Mouse (Mus musculus): ENCODE data around the gene 2200002J24Rik. TPM values are rescaled to one million over a fixed set of nuclear protein-coding genes. Genes with fewer than 3 reads are reported as not detected.
"Not testable (repeated sequence)": the region's sequence is repeated elsewhere in the genome, so short reads cannot be mapped to it uniquely, and the experiment has no call there.

The 2200002J24Rik gene
- total RNA-seq, 2 experiments from 2014 or later, result not detected

DNA sequence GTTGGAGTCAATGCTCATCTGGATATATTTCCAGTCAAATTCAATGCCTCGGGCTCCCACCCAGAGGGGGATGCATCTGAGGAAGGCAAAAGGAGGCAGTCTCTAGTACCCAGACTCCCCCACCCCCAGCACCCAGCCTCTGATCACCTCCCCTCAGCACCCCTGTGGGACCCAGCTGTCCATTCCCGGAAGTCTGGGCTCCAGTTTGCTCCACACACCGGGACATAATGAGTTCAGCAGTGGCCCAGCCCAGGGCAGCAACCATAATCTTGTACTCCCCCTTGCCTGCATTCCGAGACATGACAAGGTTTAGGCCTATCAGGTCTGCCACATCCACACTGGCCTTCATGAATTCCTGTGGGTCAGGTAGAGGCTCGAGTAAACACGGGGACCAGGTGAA, 29.5 kb downstream of the 2200002J24Rik start:
- no peak for ATAC-seq (replicated peaks; ENCODE audit: poor library complexity, severe bottlenecking)

GRCm38 (mm10) chr7:30728739-30729395, 30.1 kb downstream of the 2200002J24Rik start:
- no peak for ATAC-seq (replicated peaks; ENCODE audit: poor library complexity, severe bottlenecking)

- peak; percentile 91 for ATAC-seq (replicated peaks; ENCODE audit: poor library complexity, severe bottlenecking)
These were observed 30.8 kb downstream of the 2200002J24Rik start, which contains the start of gene Tmem147 for GRCm38 (mm10) chr7:30729396-30730063. TSS of gene Tmem147 (minus strand) at chr7:30729540.

DNA sequence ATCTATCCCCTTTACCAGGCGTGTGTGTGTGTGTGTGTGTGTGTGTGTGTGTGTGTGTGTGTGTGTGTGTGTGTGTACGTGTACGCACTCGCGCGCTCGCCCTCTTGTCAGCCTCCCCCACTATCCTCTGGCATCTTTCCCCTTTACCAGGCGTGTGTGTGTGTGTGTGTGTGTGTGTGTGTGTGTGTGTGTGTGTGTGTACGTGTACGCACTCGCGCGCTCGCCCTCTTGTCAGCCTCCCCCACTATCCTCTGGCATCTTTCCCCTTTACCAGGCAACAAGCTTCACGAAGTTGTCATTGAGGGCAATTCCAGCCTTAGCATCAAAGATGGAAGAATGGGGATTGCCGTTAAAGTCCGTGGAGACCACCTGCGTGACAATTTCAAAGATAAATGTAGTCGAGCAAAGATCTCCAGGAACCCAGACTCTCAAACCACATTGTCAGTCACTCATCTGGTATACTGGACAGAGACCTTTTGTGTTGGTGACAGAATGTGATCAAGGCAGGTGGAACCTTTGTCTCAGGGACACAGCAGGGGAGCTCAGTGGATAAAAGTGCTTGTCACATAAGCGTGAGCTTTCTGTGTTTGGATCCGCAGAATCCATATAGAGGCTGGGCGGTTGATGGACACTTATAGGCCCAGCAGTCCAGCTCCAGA, 31.5 kb downstream of the 2200002J24Rik start:
- not testable (repeated sequence) for ATAC-seq (replicated peaks; ENCODE audit: poor library complexity, severe bottlenecking)

GRCm38 (mm10) chr7:30736211-30736610, 37.5 kb downstream of the 2200002J24Rik start:
- no peak for ATAC-seq (replicated peaks; ENCODE audit: poor library complexity, severe bottlenecking)

DNA sequence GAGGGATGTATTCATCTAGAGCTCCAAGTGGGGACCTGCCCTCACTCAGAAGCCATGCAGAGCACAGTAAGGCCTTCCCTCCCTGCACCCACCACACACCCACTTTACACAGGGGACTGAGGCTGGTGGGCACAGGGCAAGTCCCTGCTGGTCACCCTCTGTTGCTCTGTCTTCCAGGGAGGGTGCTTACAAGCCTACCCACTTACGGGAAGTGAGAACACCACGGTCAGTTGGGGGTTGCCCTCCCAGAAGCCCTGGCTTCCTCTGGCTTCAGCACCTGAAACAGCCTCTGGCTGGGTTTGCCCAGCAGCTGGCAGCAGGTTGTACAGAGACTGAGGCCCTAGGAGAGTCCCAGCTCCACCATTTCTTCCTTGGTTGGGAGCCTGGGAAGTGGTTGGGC, 43.8 kb downstream of the 2200002J24Rik start:
- peak; percentile 77 for ATAC-seq (replicated peaks; ENCODE audit: poor library complexity, severe bottlenecking)

- peak; percentile 26 for ATAC-seq (replicated peaks; ENCODE audit: poor library complexity, severe bottlenecking)
These were observed 44.9 kb downstream of the 2200002J24Rik start, which contains the start of gene Gapdhs for GRCm38 (mm10) chr7:30743617-30744016. TSS of gene Gapdhs (minus strand) at chr7:30743681.

- ATAC-seq (replicated peaks; ENCODE audit: poor library complexity, severe bottlenecking), result peak; percentile 36; the same call in 1 of the 2 replicates
These were observed 45.4 kb downstream of the 2200002J24Rik start for GRCm38 (mm10) chr7:30744022-30744598.

DNA sequence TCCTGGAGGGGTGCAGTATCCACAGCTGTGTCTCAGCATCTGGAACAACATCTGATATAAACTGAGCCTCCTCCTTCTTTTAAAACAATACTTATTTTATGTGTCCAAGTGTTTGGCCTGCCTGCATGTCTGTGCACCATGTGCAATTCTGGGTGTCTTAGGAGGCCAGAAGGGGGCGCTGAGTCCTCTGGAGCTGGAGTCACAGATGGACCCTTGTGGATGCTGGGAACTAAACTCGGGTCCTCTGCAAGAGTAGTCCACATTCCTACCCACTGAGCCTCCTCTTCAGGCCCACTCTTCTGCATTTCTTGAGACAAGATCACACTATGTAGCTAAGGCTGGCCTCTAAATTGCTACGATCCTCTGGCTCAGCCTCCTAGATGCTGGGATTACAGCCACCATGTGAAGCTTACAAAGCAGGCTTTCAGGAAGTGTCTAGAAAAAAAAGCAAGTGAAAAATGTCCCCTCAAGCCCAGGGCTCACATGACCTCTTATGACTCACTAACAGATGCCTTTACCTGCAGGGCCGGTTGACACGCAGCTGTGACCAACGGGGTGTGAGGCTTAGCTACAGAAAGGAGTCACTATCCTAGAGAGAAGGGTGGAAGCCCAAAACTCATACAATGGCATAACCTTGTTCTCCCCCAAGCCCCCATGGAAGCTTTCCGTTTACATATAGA, 48.9 kb downstream of the 2200002J24Rik start:
- ATAC-seq (replicated peaks; ENCODE audit: poor library complexity, severe bottlenecking), result no peak

Other genes with a start within 250 kb of the 2200002J24Rik start
Only the 30 nearest of the 32 such genes appear.
- gene Nphs1, start 240.6 kb upstream of the 2200002J24Rik start, total RNA-seq (2014; fragmentation: Nextera tagmentation), result not detected in 2 replicates
- 0.56 and 0.57 TPM in 2 replicates for gene Nphs1, start 240.6 kb upstream of the 2200002J24Rik start, total RNA-seq (2017)
- 2.2 TPM in 1 of 2 replicates, not detected in the other for gene Prodh2, start 205.3 kb upstream of the 2200002J24Rik start, total RNA-seq (2014; fragmentation: Nextera tagmentation)
- gene Prodh2, start 205.3 kb upstream of the 2200002J24Rik start, total RNA-seq (2017), result not detected in 2 replicates
- 7.0 and 8.6 TPM in 2 replicates for gene Arhgap33, start 163.9 kb upstream of the 2200002J24Rik start, total RNA-seq (2014; fragmentation: Nextera tagmentation)
- 3.7 and 3.8 TPM in 2 replicates for gene Arhgap33, start 163.9 kb upstream of the 2200002J24Rik start, total RNA-seq (2017)
- gene Hspb6, start 146.7 kb upstream of the 2200002J24Rik start, total RNA-seq (2014; fragmentation: Nextera tagmentation), result 3.8 and 14.9 TPM in 2 replicates
- gene Hspb6, start 146.7 kb upstream of the 2200002J24Rik start, total RNA-seq (2017), result 3.6 and 3.9 TPM in 2 replicates
- 7.3 and 15.8 TPM in 2 replicates for gene Proser3, start 146.6 kb upstream of the 2200002J24Rik start, total RNA-seq (2014; fragmentation: Nextera tagmentation)
- 2.8 and 9.2 TPM in 2 replicates for gene Proser3, start 146.6 kb upstream of the 2200002J24Rik start, total RNA-seq (2017)
- gene Lin37, start 139.1 kb upstream of the 2200002J24Rik start, total RNA-seq (2014; fragmentation: Nextera tagmentation), result 45.4 and 96.9 TPM in 2 replicates
- 23.5 and 25.3 TPM in 2 replicates for gene Lin37, start 139.1 kb upstream of the 2200002J24Rik start, total RNA-seq (2017)
- gene U2af1l4, start 135.6 kb upstream of the 2200002J24Rik start, total RNA-seq (2014; fragmentation: Nextera tagmentation), result 26.3 and 38.5 TPM in 2 replicates
- 58.6 and 87.2 TPM in 2 replicates for gene U2af1l4, start 135.6 kb upstream of the 2200002J24Rik start, total RNA-seq (2017)
- 5.2 and 12.5 TPM in 2 replicates for gene Gm49396, start 135.6 kb upstream of the 2200002J24Rik start, total RNA-seq (2014; fragmentation: Nextera tagmentation)
- 5.1 and 6.3 TPM in 2 replicates for gene Gm49396, start 135.6 kb upstream of the 2200002J24Rik start, total RNA-seq (2017)
- gene Psenen, start 135.3 kb upstream of the 2200002J24Rik start, total RNA-seq (2014; fragmentation: Nextera tagmentation), result 218 and 221 TPM in 2 replicates
- 156 and 184 TPM in 2 replicates for gene Psenen, start 135.3 kb upstream of the 2200002J24Rik start, total RNA-seq (2017)
- 4.9 and 10.6 TPM in 2 replicates for gene Igflr1, start 133.5 kb upstream of the 2200002J24Rik start, total RNA-seq (2014; fragmentation: Nextera tagmentation)
- 0.34 TPM in 1 of 2 replicates, not detected in the other for gene Igflr1, start 133.5 kb upstream of the 2200002J24Rik start, total RNA-seq (2017)
- 48.1 and 64.3 TPM in 2 replicates for gene Kmt2b, start 110.2 kb upstream of the 2200002J24Rik start, total RNA-seq (2014; fragmentation: Nextera tagmentation)
- gene Kmt2b, start 110.2 kb upstream of the 2200002J24Rik start, total RNA-seq (2017), result 5.9 and 9.5 TPM in 2 replicates
- not detected in 2 replicates for gene Zbtb32, start 100.0 kb upstream of the 2200002J24Rik start, total RNA-seq (2014; fragmentation: Nextera tagmentation)
- not detected in 2 replicates for gene Zbtb32, start 100.0 kb upstream of the 2200002J24Rik start, total RNA-seq (2017)
- 3.4 TPM in 1 of 2 replicates, not detected in the other for gene Upk1a, start 86.1 kb upstream of the 2200002J24Rik start, total RNA-seq (2014; fragmentation: Nextera tagmentation)
- gene Upk1a, start 86.1 kb upstream of the 2200002J24Rik start, total RNA-seq (2017), result not detected in 2 replicates
- 436 and 560 TPM in 2 replicates for gene Cox6b1, start 72.8 kb upstream of the 2200002J24Rik start, total RNA-seq (2014; fragmentation: Nextera tagmentation)
- 470 and 484 TPM in 2 replicates for gene Cox6b1, start 72.8 kb upstream of the 2200002J24Rik start, total RNA-seq (2017)
- gene Etv2, start 63.1 kb upstream of the 2200002J24Rik start, total RNA-seq (2014; fragmentation: Nextera tagmentation), result not detected in 2 replicates
- not detected in 2 replicates for gene Etv2, start 63.1 kb upstream of the 2200002J24Rik start, total RNA-seq (2017)
- gene Rbm42, start 48.6 kb upstream of the 2200002J24Rik start, total RNA-seq (2014; fragmentation: Nextera tagmentation), result 45.7 and 57.1 TPM in 2 replicates
- gene Rbm42, start 48.6 kb upstream of the 2200002J24Rik start, total RNA-seq (2017), result 38.3 and 48.0 TPM in 2 replicates
- gene Haus5, start 33.9 kb upstream of the 2200002J24Rik start, total RNA-seq (2014; fragmentation: Nextera tagmentation), result 39.1 and 43.7 TPM in 2 replicates
- gene Haus5, start 33.9 kb upstream of the 2200002J24Rik start, total RNA-seq (2017), result 18.4 and 33.2 TPM in 2 replicates
- gene Pmis2, start 27.3 kb upstream of the 2200002J24Rik start, total RNA-seq (2014; fragmentation: Nextera tagmentation), result not detected in 2 replicates
- not detected in 2 replicates for gene Pmis2, start 27.3 kb upstream of the 2200002J24Rik start, total RNA-seq (2017)
- 1.5 TPM in 1 of 2 replicates, not detected in the other for gene Atp4a, start 13.3 kb downstream of the 2200002J24Rik start, total RNA-seq (2014; fragmentation: Nextera tagmentation)
- 0.22 and 3.5 TPM in 2 replicates for gene Atp4a, start 13.3 kb downstream of the 2200002J24Rik start, total RNA-seq (2017)
- gene Tmem147, start 30.6 kb downstream of the 2200002J24Rik start, total RNA-seq (2014; fragmentation: Nextera tagmentation), result 160 and 219 TPM in 2 replicates
- 71.5 and 106 TPM in 2 replicates for gene Tmem147, start 30.6 kb downstream of the 2200002J24Rik start, total RNA-seq (2017)
- not detected in 2 replicates for gene Gapdhs, start 44.8 kb downstream of the 2200002J24Rik start, total RNA-seq (2014; fragmentation: Nextera tagmentation)
- gene Gapdhs, start 44.8 kb downstream of the 2200002J24Rik start, total RNA-seq (2017), result not detected in 2 replicates
- gene Sbsn, start 52.5 kb downstream of the 2200002J24Rik start, total RNA-seq (2014; fragmentation: Nextera tagmentation), result 2.4 and 3.7 TPM in 2 replicates
- 1.2 TPM in 1 of 2 replicates, not detected in the other for gene Sbsn, start 52.5 kb downstream of the 2200002J24Rik start, total RNA-seq (2017)
- gene Dmkn, start 64.8 kb downstream of the 2200002J24Rik start, total RNA-seq (2014; fragmentation: Nextera tagmentation), result 68.4 and 69.3 TPM in 2 replicates
- gene Dmkn, start 64.8 kb downstream of the 2200002J24Rik start, total RNA-seq (2017), result 81.3 and 133 TPM in 2 replicates
- not detected in 2 replicates for gene Krtdap, start 89.0 kb downstream of the 2200002J24Rik start, total RNA-seq (2014; fragmentation: Nextera tagmentation)
- not detected in 2 replicates for gene Krtdap, start 89.0 kb downstream of the 2200002J24Rik start, total RNA-seq (2017)
- gene Ffar2, start 124.8 kb downstream of the 2200002J24Rik start, total RNA-seq (2014; fragmentation: Nextera tagmentation), result 6.5 and 17.9 TPM in 2 replicates
- 23.4 and 26.4 TPM in 2 replicates for gene Ffar2, start 124.8 kb downstream of the 2200002J24Rik start, total RNA-seq (2017)
- gene Ffar3, start 157.3 kb downstream of the 2200002J24Rik start, total RNA-seq (2014; fragmentation: Nextera tagmentation), result not detected in 2 replicates
- not detected in 2 replicates for gene Ffar3, start 157.3 kb downstream of the 2200002J24Rik start, total RNA-seq (2017)
- not detected in 2 replicates for gene Ffar1, start 162.6 kb downstream of the 2200002J24Rik start, total RNA-seq (2014; fragmentation: Nextera tagmentation)
- not detected in 2 replicates for gene Ffar1, start 162.6 kb downstream of the 2200002J24Rik start, total RNA-seq (2017)
- not detected in 2 replicates for gene Cd22, start 181.4 kb downstream of the 2200002J24Rik start, total RNA-seq (2014; fragmentation: Nextera tagmentation)
- gene Cd22, start 181.4 kb downstream of the 2200002J24Rik start, total RNA-seq (2017), result not detected in 2 replicates
- 0.81 TPM in 1 of 2 replicates, not detected in the other for gene Mag, start 215.9 kb downstream of the 2200002J24Rik start, total RNA-seq (2014; fragmentation: Nextera tagmentation)
- 0.46 TPM in 1 of 2 replicates, not detected in the other for gene Mag, start 215.9 kb downstream of the 2200002J24Rik start, total RNA-seq (2017)
- not detected in 2 replicates for gene Hamp2, start 225.8 kb downstream of the 2200002J24Rik start, total RNA-seq (2014; fragmentation: Nextera tagmentation)
- gene Hamp2, start 225.8 kb downstream of the 2200002J24Rik start, total RNA-seq (2017), result not detected in 2 replicates